Mouse (Mus musculus) forebrain, embryonic 16.5 days (tissue): ENCODE measurements around the gene Ola1. TPM values are rescaled to one million over a fixed set of nuclear protein-coding genes. Genes with fewer than 3 reads are reported as not detected.

Experiments
- ATAC-seq: fragments of 200-750 bp; cut with Nextera tagmentation; 2 replicates; pipeline ENCODE4 v1.8.0; 2017; ENCODE audit warnings: mild to moderate bottlenecking, moderate library complexity
- H3K27ac ChIP-seq: fragments of 300-500 bp; sonication (generic); 2 replicates; pipeline ENCODE4 v1.5.1; 2014; ENCODE audit warnings: low read length, control low read depth
- H3K27me3 ChIP-seq: fragments of 300-500 bp; sonication (generic); replicated peaks from 2 replicates; pipeline ENCODE4 v1.6.1; 2014; ENCODE audit warnings: low read length; ENCODE audit not compliant: control insufficient read depth, insufficient read depth
- H3K36me3 ChIP-seq: fragments of 300-500 bp; sonication (generic); 2 replicates; pipeline ENCODE4 v1.6.1; 2014; ENCODE audit not compliant: control insufficient read depth, insufficient read depth
- H3K4me1 ChIP-seq: fragments of 300-500 bp; sonication (generic); replicated peaks from 2 replicates; pipeline ENCODE4 v1.6.1; 2014; ENCODE audit warnings: low read length; ENCODE audit not compliant: control insufficient read depth, insufficient read depth
- H3K4me2 ChIP-seq: fragments of 300-500 bp; sonication (generic); 2 replicates; pipeline ENCODE4 v1.6.1; 2014; ENCODE audit warnings: mild to moderate bottlenecking, low read length, control low read depth
- H3K4me3 ChIP-seq: fragments of 300-500 bp; sonication (generic); replicated peaks from 2 replicates; pipeline ENCODE4 v1.5.1; 2014; ENCODE audit warnings: mild to moderate bottlenecking, low read length, control low read depth
- H3K9ac ChIP-seq: fragments of 300-500 bp; sonication (generic); replicated peaks from 2 replicates; pipeline ENCODE4 v1.6.1; 2014; ENCODE audit warnings: low read depth, low read length, control low read depth
- H3K9me3 ChIP-seq: fragments of 300-500 bp; sonication (generic); 2 replicates; pipeline ENCODE4 v1.6.1; 2016; ENCODE audit warnings: low read length; ENCODE audit not compliant: control insufficient read depth
- WGBS: fragments of 180-500 bp; shearing (Covaris S2); extraction: QIAGEN DNeasy Blood & Tissue Kit; methylation state at CpG from one replicate; pipeline ENCODE4 v1.1.7; 2014; 5-methylcytosine and 5-hydroxymethylcytosine counted together
- polyA plus RNA-seq: library from polyadenylated mRNA; unstranded; fragments of >200 nt; fragmentation: Nextera tagmentation; extraction: Ambion mirVana; gene quantifications from 2 replicates; pipeline ENCODE4 v1.2.1, GENCODE M21; 2015

The Ola1 gene
- polyA plus RNA-seq, 1 experiment from 2014 or later, result 98.5 TPM

- ATAC-seq, result no peak
- no peak overlapping the region for H3K27ac ChIP-seq
- WGBS, result 74% methylated on average over 24 of the region's 24 CpGs
- no peak overlapping the region for H3K4me3 ChIP-seq
- H3K4me1 ChIP-seq, result peaks cover 7% of the 10 kb centered on the region
- H3K27me3 ChIP-seq, result no peaks in the 10 kb centered on the region
- no peaks in the 10 kb centered on the region for H3K9me3 ChIP-seq
- H3K36me3 ChIP-seq, result no peaks in the 10 kb centered on the region
- no peak overlapping the region for H3K9ac ChIP-seq
- H3K4me2 ChIP-seq, result no peak overlapping the region
Measured at GRCm38 (mm10) chr2:73047061-73047741, 171.5 kb downstream of the Ola1 start.

DNA sequence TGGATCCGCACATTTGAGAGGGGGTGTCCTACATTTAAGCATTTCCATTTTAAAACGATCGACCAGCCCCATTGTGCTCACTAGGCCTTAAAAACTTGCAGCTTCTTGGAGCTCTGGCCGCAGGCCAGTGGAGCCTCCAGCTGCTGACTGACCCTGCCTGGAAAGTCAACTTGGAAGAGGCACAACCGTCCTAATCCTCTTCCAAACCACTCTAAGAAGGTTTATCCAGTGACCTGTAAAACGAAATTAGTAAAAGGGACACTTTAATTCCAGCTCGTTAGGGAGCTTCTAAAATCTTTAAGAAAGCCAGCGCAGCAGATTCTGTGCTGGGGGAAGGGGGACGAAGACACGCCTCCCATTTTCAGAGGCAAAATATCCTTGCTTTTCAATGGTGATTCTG lies 172.1 kb downstream of the Ola1 start:
- 18% methylated on average over 10 of the region's 10 CpGs for WGBS
- no peak overlapping the region for H3K4me3 ChIP-seq
- H3K36me3 ChIP-seq, result no peaks in the 10 kb centered on the region
- no peaks in the 10 kb centered on the region for H3K9me3 ChIP-seq
- H3K27me3 ChIP-seq, result no peaks in the 10 kb centered on the region
- peaks cover 7% of the 10 kb centered on the region for H3K4me1 ChIP-seq
- H3K27ac ChIP-seq, result no peak overlapping the region
- H3K4me2 ChIP-seq, result no peak overlapping the region
- no peak overlapping the region for H3K9ac ChIP-seq
- ATAC-seq, result no peak

- Histone ChIP-seq H3K9ac (no peak overlapping the region), H3K9me3 (no peaks in the 10 kb centered on the region), H3K36me3 (no peaks in the 10 kb centered on the region), H3K4me3 (no peak overlapping the region), H3K27ac (no peak overlapping the region), H3K4me1 (peaks cover 7% of the 10 kb centered on the region), H3K4me2 (no peak overlapping the region), H3K27me3 (no peaks in the 10 kb centered on the region)
- WGBS, result 69% methylated on average over 5 of the region's 5 CpGs
- ATAC-seq, result no peak
Measured at GRCm38 (mm10) chr2:73045505-73045904, 173.2 kb downstream of the Ola1 start.

Other genes starting within 250 kb of the Ola1 start
- gene Sp3, start 238.5 kb downstream of the Ola1 start, polyA plus RNA-seq, result 51.6 and 59.7 TPM in 2 replicates
- not detected in 2 replicates for gene Gm11084, start 232.2 kb downstream of the Ola1 start, polyA plus RNA-seq
- 6.6 and 8.8 TPM in 2 replicates for gene Sp9, start 53.0 kb upstream of the Ola1 start, polyA plus RNA-seq
- gene Scrn3, start 93.7 kb upstream of the Ola1 start, polyA plus RNA-seq, result 8.7 and 9.1 TPM in 2 replicates
- gene Cir1, start 93.8 kb upstream of the Ola1 start, polyA plus RNA-seq, result 24.6 and 26.6 TPM in 2 replicates
- gene Gpr155, start 167.6 kb upstream of the Ola1 start, polyA plus RNA-seq, result 12.2 and 14.3 TPM in 2 replicates